Mouse (Mus musculus) layer of hippocampus, postnatal 10 days (tissue): ENCODE results near the gene Tas1r1. TPM values are rescaled to one million over a fixed set of nuclear protein-coding genes. Genes with fewer than 3 reads are reported as not detected.

Experiments
- DNase-seq, 2 experiments: peaks; one replicate each; pipeline ENCODE4 v3.0.0; 2021; ENCODE audit warnings: low spot score in 2 of 2
- total RNA-seq, 2 experiments: library from RNA; stranded (reverse); gene quantifications; 2 replicates each; pipeline ENCODE4 v1.2.3; 2021

Tas1r1 gene
- total RNA-seq, 2 experiments from 2014 or later: 0.37 to 0.45 TPM

DNA sequence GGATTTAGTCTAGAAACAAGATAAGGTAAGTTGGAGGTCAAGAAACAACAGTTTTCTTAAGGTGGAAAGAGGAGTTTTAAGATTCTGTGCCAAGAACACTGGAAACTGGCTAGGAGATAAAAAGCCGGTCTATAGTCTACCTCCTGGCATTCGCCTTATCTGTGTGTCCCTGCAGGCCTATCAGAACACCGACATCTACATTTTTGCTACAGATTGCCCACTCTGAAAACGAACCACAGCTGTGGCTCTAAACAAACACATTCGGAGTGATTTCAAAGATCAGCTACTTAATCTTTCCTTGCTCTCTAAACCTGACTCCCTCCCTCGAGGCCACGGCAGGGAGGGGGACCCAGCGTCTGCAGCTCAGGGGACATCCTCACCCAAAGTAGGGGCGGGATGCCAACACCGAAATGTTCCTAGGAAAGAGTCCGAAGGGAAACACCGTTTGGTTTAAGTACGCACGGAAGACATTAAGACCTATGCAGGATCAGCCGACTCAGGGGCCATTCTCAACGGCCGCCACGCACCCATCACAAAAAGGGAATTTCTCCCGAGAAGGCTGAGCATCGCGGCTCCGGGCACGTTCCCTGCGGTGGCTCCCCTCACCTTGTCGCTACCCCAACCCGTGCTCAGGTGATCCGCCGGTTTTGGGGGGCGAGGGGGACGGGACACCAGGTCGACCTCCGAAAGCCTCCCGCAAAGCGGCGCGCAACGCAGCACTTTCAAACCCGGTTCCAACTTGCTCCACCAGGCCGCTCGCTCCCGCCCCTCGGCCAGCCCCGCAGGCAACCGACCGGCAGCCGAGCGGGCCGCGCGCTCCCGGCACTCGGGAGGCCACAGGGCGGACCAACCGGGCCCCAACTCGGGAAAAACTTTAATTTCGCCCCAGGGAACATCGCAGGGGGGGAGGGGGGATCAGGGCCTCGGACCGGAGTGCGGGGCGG is 43.9 kb downstream of the Tas1r1 start:
- peak in 1 of 2 experiments; percentile 50 for DNase-seq

- no peak for DNase-seq
Measured at GRCm38 (mm10) chr4:151993035-151993434, 45.3 kb downstream of the Tas1r1 start.

DNA sequence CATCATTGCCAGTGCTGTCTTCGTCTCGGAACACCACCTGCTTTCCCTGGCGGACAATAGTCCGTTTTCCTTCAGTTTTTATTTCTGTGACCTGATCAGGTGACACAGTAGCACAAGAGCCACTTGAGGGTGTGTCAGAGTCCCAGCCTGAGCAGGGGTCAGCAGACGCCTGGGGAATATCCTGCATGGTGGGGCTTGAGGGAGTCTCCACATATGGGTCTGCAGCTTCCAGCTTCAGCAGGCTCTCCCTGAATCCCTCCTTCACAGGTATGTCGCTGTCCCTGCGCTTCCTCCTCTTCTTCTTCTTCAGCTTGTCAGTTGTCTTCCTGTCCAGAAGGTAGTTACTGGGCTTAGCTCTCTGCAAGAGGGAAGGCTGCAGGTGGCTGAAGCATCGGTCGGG is 46.3 kb downstream of the Tas1r1 start:
- no peak for DNase-seq

DNA sequence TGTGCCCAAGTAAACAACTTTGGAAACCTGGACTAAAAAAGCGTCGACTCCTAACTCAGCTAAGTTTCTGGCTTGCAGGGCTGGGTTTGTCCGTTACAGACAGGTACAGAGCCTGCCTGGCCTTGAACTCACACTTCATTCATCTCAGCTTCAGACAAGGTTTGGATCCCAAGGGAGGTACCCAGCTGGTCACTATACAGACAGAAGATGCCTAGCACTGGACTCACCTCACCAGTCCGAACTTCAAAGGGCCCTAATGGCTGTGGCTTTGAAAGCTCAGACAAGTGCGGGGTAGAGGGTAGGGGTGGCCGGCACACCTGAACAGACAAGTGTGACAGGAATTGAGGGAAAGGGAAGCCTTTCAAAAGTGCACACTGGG is 49.3 kb downstream of the Tas1r1 start:
- DNase-seq: no peak

GRCm38 (mm10) chr4:151988342-151989109 is 49.8 kb downstream of the Tas1r1 start, which contains the start of gene Thap3:
Gene Thap3, minus strand, starts transcription at chr4:151988997.
- DNase-seq: peak; percentile 80 to 88

GRCm38 (mm10) chr4:151988014-151988341 is 50.4 kb downstream of the Tas1r1 start:
- DNase-seq: no peak

GRCm38 (mm10) chr4:151986650-151987049 is 51.7 kb downstream of the Tas1r1 start:
- DNase-seq: no peak

- no peak for DNase-seq
Measured at GRCm38 (mm10) chr4:151985886-151986285, 52.5 kb downstream of the Tas1r1 start.

GRCm38 (mm10) chr4:151983560-151983959 is 54.8 kb downstream of the Tas1r1 start:
- no peak for DNase-seq

- DNase-seq: no peak
Measured at GRCm38 (mm10) chr4:151983043-151983442, 55.3 kb downstream of the Tas1r1 start.

- peak; percentile 88 to 90 for DNase-seq
Measured at GRCm38 (mm10) chr4:151981363-151981762, 57.0 kb downstream of the Tas1r1 start.

GRCm38 (mm10) chr4:151980699-151981098 is 57.7 kb downstream of the Tas1r1 start:
- no peak for DNase-seq

Other genes starting within 250 kb of the Tas1r1 start
- gene Camta1, start 176.7 kb downstream of the Tas1r1 start, total RNA-seq: 100 to 1,000 TPM; 218 to 223 TPM
- gene Dnajc11, start 104.9 kb downstream of the Tas1r1 start, total RNA-seq: 10 to 100 TPM; 75.8 to 82.0 TPM
- 10 to 100 TPM; 22.8 to 34.2 TPM for gene Thap3, start 49.6 kb downstream of the Tas1r1 start, total RNA-seq
- 10 to 100 TPM; 15.2 to 16.6 TPM for gene Phf13, start 42.3 kb downstream of the Tas1r1 start, total RNA-seq
- 10 to 100 TPM; 14.6 to 15.1 TPM for gene Klhl21, start 29.8 kb downstream of the Tas1r1 start, total RNA-seq
- 10 to 100 TPM; 11.9 to 14.8 TPM for gene Zbtb48, start 10.9 kb downstream of the Tas1r1 start, total RNA-seq
- gene Nol9, start 753 bp upstream of the Tas1r1 start, total RNA-seq: 10 to 100 TPM; 27.3 to 31.6 TPM
- 10 to 100 TPM; 76.0 to 79.6 TPM for gene Plekhg5, start 33.9 kb upstream of the Tas1r1 start, total RNA-seq
- gene Tnfrsf25, start 77.4 kb upstream of the Tas1r1 start, total RNA-seq: 10 to 100 TPM; 14.0 to 15.1 TPM
- gene Espn, start 113.8 kb upstream of the Tas1r1 start, total RNA-seq: under 1 TPM; 0.62 to 0.78 TPM
- gene Hes2, start 120.3 kb upstream of the Tas1r1 start, total RNA-seq: not detected
- gene Acot7, start 139.6 kb upstream of the Tas1r1 start, total RNA-seq: 100 to 1,000 TPM; 426 to 431 TPM
- 10 to 100 TPM; 21.4 to 23.1 TPM for gene Gpr153, start 235.7 kb upstream of the Tas1r1 start, total RNA-seq